Mouse (Mus musculus) forelimb bud, embryonic 11.5 days (tissue): ENCODE data around the gene 9930021J03Rik.

ENCODE experiments used
- DNase-seq: peaks from one replicate; pipeline ENCODE4 v3.0.0-alpha.2; 2012; ENCODE audit warnings: low read depth, low spot score

The 9930021J03Rik gene

DNA sequence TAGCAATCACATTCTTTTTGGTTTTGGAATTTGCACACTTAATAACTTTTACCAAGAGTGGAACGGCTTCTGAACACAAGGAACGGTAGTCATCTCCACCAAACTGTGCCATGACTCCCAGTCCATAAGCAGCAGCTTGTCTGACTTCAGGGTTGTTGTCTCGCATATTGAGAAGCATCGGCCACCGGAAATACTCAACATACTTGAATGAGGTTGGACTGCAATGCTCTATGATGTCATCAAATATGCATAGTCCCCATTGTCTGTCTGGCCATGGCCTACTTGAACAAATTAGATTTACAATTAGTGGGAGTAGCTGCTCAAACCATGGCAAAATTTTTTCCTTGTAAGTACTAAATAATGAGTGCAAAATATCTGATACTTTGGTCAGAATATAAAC, 4.2 kb upstream of the 9930021J03Rik start:
- DNase-seq: no peak

DNA sequence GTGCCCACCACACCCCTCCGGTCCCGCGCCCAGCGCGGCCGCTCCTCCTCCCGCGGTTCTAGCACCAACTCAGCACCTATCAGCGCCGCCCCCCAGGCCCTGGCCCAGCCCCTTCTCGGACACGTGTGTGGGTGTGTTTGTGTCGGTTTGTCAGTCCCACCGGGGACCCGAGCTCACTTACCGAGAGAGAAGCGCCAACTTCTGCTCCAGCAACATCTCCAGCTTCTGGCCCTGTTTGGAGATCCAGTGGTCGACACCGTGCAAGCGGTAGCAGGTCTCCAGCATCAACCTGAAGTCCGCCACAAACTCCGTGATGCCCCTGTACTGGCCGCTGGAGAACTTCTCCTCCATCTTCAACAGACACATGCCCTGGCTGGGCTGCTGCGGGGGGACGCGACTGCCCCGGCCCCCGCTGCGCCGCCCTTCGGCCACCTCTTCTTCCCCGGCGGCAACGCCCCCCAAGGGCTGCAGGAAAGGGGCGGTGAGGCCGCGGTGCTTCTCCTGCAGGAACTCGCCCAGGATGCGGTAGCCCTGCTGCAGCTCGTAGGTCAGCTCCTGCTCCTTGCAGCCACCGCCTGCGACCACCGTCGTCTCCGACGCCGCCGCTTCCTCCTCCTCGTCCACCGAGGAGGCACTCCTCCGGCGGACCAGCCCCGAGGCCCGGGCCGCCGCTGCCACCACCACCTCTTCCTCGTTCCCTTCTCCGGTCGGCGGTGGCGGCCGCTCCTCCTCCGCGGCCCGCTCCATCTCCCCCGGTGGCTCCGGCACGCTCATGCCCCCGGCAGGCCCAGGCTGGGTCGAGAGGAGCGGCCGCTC, 480 bp downstream of the 9930021J03Rik start:
- peak; percentile 49 for DNase-seq

DNA sequence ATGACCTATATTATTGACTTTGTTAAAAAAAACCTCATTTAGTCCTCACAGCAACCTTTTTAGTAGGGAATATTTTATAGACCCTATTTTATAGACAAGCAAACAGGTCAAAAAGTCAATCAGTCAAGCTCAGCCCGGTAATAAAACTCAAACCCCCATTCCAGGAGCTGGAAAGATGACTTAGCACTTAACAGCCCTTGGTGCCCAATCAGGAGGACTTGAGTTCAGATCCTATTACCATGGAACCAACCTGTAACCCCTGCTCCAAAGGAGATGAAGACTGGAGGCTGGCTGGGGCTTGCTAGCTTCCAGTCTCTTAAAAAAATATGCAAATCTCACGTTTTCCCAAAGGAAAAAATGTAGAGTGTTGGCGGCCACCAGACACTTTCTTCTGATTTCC, 1.8 kb downstream of the 9930021J03Rik start:
- no peak for DNase-seq

DNA sequence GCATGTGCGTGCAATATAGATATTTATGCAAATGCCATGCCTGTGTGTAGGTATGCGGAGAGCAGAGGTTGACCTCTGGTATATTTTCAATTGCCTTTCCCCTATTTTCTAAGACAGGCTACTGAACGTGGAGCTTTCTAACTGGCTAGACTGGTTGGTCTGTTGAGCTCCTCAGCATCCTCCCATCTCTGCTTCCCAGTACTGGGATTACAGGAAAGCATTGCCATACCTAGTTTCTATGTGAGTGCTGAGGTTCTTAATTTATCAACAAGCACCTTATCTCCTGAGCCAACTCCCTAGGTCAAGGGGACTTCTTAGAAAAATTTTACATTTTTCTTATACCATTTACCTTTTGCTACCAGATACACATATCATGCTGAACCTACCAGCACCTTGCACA, 8.4 kb downstream of the 9930021J03Rik start:
- DNase-seq: no peak

DNA sequence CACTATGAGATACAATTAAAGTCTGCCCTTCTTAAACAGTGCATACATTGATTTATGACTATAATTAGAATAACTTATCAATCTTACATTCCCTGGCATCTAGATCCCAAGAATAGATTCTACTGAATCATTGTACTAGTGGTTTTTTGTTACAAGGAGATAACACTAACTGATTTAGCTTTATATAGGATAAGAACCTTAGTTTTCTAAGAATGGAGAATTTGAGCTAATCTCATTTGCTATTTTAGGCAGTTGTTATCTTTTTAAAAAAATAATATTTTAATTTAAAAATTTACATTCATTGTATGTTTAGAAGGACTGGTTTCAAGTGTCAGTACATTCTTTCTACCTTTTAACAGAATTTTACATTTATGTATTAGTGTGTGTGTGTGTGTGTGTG, 17.8 kb downstream of the 9930021J03Rik start:
- no peak for DNase-seq

DNA sequence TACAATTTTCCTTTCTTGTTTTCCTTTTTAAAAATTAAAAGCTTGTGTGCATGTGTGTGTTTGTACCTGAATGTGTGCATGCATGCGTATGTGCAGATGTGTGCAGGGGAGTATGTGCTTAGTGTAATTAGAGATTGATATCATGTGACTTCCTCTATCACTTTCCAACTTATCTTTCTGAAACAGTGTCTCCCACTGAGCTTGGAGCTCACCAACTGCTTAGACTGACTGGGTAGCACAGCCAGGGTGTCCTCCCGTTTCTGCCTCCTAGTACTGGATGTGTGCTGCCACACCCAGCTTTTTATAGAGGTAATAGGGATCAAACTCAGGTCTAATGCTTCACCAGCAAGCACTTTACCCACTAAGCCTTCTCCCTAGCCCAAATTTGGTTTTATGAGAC, 22.9 kb downstream of the 9930021J03Rik start:
- no peak for DNase-seq

DNA sequence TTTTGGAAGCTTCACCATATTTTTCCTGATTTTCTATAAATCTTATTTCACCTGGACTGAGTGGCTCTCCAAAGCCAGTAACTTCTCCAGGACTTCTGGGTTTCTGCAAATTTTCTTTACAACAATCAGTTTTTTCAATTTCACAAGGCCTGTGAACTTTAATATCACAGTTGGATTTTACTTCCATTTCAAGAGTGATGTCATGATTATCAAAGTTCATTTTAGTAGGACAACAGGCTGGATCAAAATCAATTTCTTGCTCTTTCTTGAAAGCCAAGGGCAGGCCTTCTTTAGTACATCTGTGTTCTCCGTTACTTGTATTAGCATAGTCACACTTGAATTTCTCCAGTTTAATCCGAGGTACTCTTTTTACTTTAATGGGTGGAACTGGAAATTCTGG, 51.9 kb downstream of the 9930021J03Rik start:
- DNase-seq: no peak

DNA sequence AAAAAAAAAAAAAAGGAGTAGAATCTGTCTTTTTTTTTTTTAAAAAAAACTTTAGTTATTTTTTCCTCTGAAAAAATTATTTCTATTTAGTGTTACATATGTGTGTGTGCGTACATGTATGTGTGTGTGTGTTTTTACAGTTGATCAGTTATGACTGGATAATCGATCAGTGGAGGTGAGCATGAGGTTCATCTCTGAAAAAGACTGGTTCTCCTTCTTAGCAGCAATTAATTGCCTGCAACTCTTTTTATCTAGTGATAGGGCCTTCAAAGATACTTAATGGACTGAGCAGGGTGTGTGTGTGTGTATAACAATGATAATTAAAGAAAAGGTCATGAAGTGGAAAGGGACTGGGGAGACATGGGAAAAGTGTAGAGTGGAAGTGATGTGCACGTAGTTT, 54.8 kb downstream of the 9930021J03Rik start:
- DNase-seq: no peak

DNA sequence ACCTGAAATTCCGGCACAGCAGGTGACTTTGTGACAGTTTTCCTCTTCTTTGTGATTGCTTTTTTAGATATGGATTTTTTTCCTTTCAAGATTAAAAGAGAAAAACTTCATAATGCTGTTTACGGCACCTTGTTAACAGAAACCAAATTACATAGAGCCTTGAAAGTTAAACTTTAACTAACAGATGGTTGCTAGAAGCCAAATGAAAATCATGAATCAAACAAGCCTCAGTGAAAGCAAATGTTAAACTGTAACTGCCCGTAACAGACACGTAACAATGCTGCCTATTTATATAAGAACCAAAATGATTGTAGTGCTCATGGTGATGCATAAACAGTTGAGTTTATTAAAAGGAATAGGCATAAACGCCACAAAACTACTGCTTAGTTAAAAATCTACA, 62.3 kb downstream of the 9930021J03Rik start:
- no peak for DNase-seq

DNA sequence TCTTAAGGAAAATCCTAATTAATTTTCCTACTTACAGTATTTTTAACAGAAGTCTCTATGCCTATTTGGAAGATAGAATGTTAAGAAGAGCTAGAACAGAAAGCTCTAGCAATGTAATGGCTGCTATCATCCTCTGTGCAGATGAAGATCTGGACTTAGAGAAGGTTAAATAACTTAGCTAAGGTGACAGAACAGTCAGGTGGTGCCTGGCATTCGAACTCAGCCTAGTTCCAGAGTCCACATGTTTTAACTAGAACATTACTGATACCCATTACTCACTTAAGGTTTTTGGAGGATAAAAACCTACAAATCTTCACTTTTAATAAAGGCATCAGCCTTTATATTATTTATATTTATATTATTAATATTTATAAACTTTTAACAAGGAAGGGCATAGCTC, 65.1 kb downstream of the 9930021J03Rik start:
- DNase-seq: no peak

DNA sequence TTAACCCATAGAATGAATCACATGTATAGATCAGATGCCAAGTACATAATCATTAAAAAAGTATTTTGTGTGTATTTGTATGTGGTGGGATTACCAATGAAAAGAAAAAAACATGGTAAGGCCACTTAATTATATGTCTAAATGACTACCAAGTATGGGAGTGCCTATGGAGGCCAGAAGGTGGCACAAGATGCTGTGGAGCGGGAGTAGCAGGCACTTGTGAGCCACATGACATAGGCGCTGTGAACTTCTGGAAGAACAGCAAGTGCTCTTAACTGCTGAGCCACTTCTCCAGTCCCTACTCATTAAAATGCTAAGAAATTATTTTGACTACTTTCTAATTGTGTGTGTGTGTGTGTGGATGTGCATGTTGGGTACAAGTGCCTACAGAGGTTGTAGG, 66.2 kb downstream of the 9930021J03Rik start:
- no peak for DNase-seq

DNA sequence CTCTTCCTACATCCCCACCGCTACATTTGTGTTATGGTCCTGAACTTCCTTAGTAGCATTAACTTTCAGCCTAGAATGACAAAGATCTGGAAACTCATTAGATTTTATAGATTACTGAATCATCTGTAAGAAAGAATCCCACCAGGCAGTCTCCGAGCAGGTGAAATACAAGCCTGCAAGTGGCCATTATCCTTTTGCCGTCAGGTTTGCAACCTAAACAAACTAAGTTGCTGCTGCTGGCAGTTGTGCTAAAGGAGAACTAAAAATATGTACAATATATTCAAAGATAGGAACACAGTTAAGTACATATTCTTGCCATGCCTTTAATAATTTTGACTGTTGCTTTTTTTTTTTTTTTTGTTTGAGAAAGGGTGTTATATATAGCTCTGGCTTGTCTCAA, 70.4 kb downstream of the 9930021J03Rik start:
- DNase-seq: no peak

DNA sequence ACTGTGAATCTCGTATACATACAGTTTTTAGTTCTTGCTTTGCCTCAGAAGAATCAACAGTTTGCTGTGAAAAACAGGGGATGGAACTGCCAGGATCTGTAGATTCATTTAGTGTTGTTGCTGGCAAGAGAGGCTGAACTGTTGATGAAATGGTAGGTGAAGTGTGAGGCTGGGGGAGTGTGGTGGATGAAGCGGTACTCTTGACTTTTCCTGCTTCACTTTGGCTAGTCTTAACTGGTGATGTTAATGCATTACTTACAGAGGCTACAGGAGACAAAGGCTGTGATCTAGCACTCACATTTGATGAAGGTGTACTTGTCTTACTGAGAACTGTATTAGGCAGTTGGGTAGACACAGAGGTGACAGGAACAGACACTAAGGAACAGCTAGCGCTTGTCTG, 87.3 kb downstream of the 9930021J03Rik start:
- DNase-seq: no peak

DNA sequence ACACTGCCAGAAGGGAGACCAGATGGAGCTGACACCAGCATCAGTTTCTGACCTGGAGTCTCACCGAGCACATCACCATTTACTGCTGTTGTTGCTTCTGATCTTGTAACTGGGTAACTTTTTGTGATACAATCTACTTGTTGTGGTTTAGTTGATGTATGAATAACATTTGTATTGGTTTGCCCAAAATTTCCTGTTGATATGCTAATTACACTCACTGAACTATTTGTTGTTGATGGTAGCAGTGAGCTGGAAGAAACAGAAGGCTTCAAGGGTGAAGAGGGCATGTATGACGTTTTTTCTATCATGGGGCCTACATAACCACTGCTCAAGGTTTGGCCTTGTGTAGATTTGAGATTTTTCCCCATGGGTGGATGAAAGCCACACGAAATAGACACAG, 87.9 kb downstream of the 9930021J03Rik start:
- no peak for DNase-seq

DNA sequence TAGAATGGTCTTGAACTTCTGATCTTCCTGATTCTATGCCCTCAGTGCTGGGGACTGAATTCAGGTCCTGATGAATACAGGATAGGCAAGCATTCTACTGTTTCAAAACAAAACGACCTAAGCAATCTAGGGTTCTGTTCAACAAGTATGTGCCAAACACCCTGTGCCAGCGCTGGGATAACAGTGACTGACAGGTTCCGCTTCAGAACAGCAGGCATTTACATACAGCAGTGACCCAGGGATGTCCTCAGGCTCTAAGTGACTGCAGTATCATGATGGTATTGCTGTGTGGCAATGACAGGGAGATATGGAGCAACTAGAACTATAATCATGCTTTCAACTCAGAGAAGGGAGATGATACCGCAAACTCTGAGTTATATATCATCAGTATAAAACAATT, 92.3 kb downstream of the 9930021J03Rik start:
- DNase-seq: no peak

DNA sequence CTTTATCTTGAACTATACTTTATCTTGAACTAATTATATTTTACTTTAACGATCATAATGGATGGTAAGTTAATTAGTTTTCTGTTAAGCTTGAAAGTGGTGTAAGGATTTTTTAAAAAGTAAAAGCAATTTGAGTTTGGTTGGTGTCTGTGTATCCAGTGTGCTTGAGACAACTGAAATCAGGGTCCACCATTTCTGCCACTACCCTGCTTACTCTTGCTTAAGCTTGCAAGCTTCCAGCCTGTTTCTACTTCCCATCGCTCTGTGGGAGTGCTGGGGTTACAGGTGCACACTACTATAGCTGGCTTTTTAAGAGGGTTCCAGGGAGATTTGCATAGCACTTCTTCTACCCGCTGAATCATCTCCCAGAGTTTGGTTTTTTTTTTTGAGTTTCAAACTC, 96.3 kb downstream of the 9930021J03Rik start:
- no peak for DNase-seq

DNA sequence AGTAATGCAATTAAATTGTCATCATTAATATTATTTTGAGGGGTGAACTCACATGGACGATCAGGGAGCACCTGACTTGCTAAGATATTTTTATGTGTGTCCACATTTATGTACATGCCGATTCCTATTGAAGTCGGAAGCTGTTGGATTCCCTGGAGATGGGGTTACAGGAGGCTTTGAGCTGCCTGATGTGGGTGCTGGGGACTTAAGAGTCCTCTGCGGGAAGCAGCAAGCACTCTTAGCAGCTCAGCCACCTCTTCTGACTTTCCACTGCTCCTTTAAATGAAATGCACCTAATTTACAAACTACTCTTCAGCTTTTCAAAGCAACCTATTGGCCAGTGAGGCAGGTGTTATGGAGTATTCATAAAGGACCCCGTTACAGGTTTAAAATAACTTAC, 97.3 kb downstream of the 9930021J03Rik start:
- no peak for DNase-seq

DNA sequence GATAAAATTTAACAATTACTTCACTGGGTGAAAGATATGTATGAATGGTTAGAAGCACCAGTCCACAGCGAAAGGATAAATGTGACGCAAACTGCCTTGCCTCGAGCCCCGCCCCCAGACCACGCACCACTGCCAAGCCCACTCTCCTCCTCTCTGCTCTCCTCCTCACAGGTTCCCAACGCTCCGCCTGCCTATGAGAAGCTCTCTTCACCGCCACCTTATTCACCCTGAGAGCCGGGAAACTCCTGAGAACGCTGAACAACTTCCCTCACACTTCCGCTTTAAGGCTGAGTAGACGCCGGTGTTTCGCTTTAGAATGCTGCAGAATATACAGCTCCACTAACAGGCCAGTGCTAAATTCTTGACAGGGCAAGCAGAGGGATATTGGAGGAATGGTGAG, 97.8 kb downstream of the 9930021J03Rik start:
- no peak for DNase-seq

DNA sequence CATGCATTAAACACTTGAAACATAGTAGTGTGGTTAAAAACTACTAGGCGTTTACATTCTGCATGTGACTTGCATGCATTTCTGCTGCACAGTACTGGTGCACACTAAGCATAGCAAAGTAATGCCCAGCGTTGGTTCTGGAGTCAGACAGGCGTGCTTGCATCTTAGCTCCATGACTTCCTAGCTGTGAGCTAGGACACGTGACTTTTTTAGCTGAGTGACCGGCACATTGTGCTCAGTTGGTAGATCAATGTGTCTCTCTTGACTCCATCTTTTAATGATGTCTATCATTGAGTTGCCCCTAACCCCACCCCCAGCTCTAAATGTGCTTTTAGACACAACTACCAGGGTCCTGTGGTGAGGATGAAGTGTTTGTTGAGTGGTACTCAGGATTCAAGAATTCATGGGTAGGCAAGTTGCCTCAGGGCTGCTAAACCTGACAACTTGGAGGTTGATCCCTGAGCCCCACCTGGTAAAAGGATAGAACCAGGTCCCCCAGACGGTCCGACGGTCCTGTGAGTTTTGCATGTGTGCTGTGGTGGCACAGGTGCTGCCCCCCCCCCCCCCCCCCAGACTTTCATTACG, 98.4 kb downstream of the 9930021J03Rik start:
- no peak for DNase-seq

DNA sequence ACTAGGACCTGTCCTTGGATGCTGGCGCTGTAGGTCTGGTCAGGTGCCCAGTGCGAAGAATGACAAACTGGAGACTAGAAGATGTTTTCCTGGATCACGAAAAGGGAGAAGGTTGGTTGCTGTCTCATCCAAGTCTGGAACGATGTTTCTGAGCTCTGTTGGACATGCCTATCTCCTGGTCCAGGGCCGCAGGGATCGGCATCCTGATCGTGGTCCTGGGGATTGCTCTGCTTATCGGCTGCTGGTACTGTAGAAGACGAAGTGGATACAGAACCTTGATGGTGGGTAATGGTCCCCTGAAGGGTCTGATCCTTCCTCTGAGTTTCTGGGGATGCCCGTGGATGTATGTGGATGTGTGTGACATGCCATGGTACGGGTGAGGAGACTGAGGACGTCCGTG, 101.4 kb downstream of the 9930021J03Rik start:
- DNase-seq: no peak

DNA sequence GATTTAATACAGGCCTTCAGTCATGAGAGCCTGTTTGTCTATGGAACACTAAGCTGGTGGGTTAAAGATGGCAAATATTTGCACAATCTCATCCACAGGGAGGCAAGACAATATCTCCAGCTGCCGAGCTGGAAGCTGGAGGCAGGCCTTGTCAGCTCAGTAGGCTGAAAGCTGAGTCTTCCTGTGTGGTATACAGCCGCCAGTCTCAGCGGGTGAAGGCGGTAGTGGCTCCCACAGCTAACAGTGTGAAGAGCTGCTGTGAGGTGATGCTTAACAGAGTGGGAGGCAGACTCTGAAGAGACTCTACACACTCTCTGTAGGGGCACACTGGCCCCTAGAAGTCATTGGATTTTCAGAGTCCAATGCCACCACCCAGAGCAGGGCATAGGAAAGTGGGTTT, 104.1 kb downstream of the 9930021J03Rik start:
- no peak for DNase-seq

DNA sequence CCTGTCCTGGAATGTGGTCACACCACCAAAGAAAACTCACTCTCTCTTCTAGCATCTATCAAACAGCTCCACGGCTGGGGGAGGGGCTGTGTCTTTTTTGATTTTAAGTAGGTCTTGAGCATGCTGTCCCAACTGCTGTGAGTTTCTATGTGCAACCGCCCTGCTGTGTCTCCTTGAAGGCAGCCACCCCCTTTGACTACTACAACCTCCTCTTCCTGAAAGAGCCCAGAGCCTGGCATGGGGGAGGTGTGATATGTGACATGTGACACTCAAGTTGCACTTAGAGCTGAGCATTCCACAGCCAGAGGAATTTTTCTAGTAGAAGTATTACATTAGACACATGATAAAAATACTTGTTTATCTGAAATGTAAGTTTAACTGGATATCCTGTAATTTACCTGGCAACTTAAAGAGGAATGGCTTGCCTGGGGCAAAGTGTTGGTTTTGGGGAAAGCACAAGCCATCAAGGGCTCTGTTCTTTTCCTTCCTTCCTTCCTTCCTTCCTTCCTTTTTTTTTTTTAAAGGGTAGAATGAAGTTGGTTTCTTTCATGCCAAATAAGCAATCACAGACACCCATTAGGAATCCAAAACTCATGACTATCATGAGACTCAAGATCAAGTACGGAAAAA, 108.4 kb downstream of the 9930021J03Rik start, which contains the start of gene Mlana:
Gene Mlana (plus strand): TSS at position 580 of the 630 bp plus-strand sequence.
- peak; percentile 17 for DNase-seq

DNA sequence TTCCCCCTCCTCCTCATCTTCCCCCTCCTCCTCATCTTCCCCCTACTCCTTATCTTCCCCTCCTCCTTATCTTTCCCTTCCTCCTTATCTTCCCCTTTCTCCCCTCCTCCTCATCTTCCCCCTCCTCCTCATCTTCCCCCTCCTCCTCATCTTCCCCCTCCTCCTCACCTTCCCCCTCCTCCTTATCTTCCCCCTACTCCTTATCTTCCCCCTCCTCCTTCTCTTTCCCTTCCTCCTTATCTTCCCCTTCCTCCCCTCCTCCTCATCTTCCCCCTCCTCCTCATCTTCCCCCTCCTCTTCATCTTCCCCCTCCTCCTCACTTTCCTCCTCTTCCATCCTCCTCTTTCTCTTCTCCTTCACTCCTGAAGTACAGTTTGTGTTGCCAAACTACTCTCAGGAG, 108.9 kb downstream of the 9930021J03Rik start:
- DNase-seq: no peak
